Mouse (Mus musculus) liver, adult 2 months (tissue): ENCODE data around the gene Ttc12. TPM values are rescaled to one million over a fixed set of nuclear protein-coding genes. Genes with fewer than 3 reads are reported as not detected.
A peak's percentile ranks its signal among the peaks of the same experiment; 100 is the strongest.

ENCODE experiments used
- DNase-seq: peaks from one replicate; pipeline ENCODE4 v3.0.0-alpha.2; 2011; ENCODE audit warnings: low read depth, low spot score; ENCODE audit errors: extremely low read depth
- H3K27ac ChIP-seq: fragments of 200-500 bp; replicated peaks from 2 replicates; pipeline ENCODE4 v1.5.1; 2012; ENCODE audit warnings: low read depth, mild to moderate bottlenecking, control low read depth, inconsistent platforms, low read length; ENCODE audit not compliant: insufficient read depth
- H3K27me3 ChIP-seq: fragments of 200-500 bp; 2 replicates; pipeline ENCODE4 v1.6.1; 2012; ENCODE audit warnings: mild to moderate bottlenecking, moderate library complexity, low read length, inconsistent platforms; ENCODE audit not compliant: control insufficient read depth, insufficient read depth
- H3K36me3 ChIP-seq: fragments of 200-500 bp; 2 replicates; pipeline ENCODE4 v1.6.1; 2012; ENCODE audit warnings: low read length, inconsistent platforms; ENCODE audit not compliant: control insufficient read depth, insufficient read depth
- H3K4me1 ChIP-seq: fragments of 200-500 bp; 2 replicates; pipeline ENCODE4 v1.6.1; 2011; ENCODE audit warnings: low read length; ENCODE audit not compliant: control insufficient read depth, insufficient read depth
- H3K4me3 ChIP-seq: fragments of 200-500 bp; 2 replicates; pipeline ENCODE4 v1.5.1; 2011; ENCODE audit warnings: low read depth, mild to moderate bottlenecking, control low read depth, low read length, moderate library complexity; ENCODE audit not compliant: insufficient read depth
- H3K79me2 ChIP-seq: fragments of 200-500 bp; 2 replicates; pipeline ENCODE4 v1.6.1; 2012; ENCODE audit warnings: inconsistent platforms, mild to moderate bottlenecking, low read length, moderate library complexity; ENCODE audit not compliant: control insufficient read depth, insufficient read depth
- H3K9ac ChIP-seq: fragments of 200-500 bp; 2 replicates; pipeline ENCODE4 v1.6.1; 2012; ENCODE audit warnings: low read depth, mild to moderate bottlenecking, control low read depth, inconsistent platforms, low read length
- CTCF ChIP-seq: fragments of 200-500 bp; IDR thresholded peaks from 2 replicates; pipeline ENCODE4 v1.5.1; 2011; ENCODE audit warnings: low read depth, low read length, control low read depth
- POLR2A ChIP-seq: fragments of 200-500 bp; IDR thresholded peaks from 2 replicates; pipeline ENCODE4 v1.6.1; 2011; ENCODE audit warnings: low read length, control low read depth; ENCODE audit not compliant: insufficient read depth; ENCODE audit errors: extremely low read depth
- WGBS: fragments of 180-500 bp; shearing (Covaris S2); methylation state at CpG from one replicate; pipeline ENCODE4 v1.1.7; 2018; 5-methylcytosine and 5-hydroxymethylcytosine counted together
- polyA plus RNA-seq: library from polyadenylated mRNA; depleted of rRNA; stranded (reverse); fragments of >200 nt; gene quantifications from 2 replicates; pipeline ENCODE4 v1.2.3, GENCODE M21; 2012; rRNA removed
- total RNA-seq: library from RNA; depleted of rRNA; stranded (reverse); fragments of >200 nt; gene quantifications from 2 replicates; pipeline ENCODE4 v1.2.3, GENCODE M21; 2014; rRNA removed

Gene Ttc12
- total RNA-seq = 0.07 and 0.28 TPM in 2 replicates
- 0.11 and 0.17 TPM in 2 replicates for polyA plus RNA-seq

DNA sequence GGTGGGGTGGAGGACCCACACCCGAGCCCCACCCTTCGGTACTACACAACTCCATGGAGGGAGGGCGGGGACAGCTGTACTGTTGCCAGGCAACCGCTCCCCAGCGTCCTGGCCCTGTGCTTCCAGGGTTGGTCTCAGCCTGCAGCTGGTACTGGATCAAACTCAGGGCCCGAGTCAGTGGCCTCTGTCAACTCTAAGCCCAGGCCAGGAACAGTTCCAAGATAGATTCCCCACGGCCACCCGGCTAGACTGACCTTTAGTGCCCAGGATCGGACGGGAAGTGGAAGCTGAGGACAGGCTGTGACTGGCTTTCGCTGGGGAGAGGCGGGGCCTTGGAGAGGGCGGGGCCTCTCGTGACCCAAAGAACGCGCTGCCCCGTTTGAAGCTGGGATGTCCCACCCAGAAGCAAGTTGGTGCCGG is at the start of gene Ttc12:
Gene Ttc12 (minus strand): TSS at position 334 of the 420 bp plus-strand sequence.
- TF ChIP-seq POLR2A (no peak), CTCF (no peak)
- Histone ChIP-seq H3K27me3 (no peaks in the 10 kb centered on the region), H3K79me2 (no peaks in the 10 kb centered on the region), H3K4me3 (peak within 1 kb of the TSS; percentile 50), H3K9ac (peak within 1 kb of the TSS; percentile 7; the same call in 1 of the 2 replicates), H3K27ac (no peak within 1 kb of the TSS), H3K36me3 (no peaks in the 10 kb centered on the region), H3K4me1 (no peaks in the 10 kb centered on the region)
- peak; percentile 84 for DNase-seq
- WGBS = under 1% methylated on average over 18 of the region's 18 CpGs

DNA sequence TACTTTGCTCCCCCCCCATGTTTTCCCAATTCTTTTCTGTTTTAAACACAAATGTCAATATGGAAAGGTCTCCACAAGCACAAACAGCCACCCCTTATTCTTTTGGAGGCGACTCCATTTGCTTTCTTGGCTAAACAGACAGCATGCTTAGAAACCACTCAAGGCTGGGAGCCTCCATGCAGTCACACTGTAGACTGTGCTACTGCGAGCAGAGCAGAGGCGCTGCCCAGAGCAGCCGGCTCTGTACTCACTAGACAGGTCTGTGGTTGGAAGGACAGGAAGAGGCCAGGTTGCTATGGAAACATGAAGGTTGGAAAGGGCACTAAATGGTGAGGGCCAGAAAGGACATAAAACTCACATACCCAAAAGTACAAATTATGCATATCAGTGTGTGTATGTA is 48.9 kb upstream of the Ttc12 start:
- Histone ChIP-seq H3K79me2 (no peaks in the 10 kb centered on the region), H3K36me3 (no peaks in the 10 kb centered on the region), H3K9ac (no peak overlapping the region), H3K27me3 (no peaks in the 10 kb centered on the region), H3K4me3 (no peak overlapping the region), H3K27ac (no peak overlapping the region), H3K4me1 (no peaks in the 10 kb centered on the region)
- WGBS = 68% methylated on average over 4 of the region's 4 CpGs
- no peak for DNase-seq
- TF ChIP-seq CTCF (no peak), POLR2A (no peak)

DNA sequence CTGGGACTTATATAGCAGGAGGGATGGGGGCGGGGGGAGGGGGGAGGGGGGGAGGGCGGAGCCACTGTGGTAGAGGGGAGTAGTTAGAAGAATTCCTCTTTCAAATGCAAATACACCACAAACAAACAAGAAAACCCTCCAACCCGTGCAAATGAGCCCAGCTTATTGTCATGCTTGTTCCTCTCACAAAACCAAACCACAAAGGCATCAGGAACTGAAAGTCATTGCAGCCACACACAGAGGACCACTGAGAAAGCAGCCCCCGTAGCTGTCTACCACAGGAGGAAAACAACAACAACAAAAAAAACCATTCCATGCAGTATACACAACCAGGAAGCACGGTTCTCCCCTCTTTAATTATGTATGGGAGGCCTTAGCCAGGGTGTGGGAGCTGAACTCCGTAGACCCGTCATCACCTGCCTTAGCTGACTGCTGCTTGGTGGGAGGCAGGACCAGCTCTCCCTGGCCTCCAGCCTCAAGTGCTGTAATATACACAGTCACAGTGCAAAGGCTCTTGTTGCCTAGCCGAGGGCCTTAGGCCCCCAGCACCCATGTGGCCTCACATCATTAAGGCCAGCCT is 48.0 kb upstream of the Ttc12 start:
- no peak for TF ChIP-seq CTCF
- TF ChIP-seq POLR2A = no peak
- Histone ChIP-seq H3K79me2 (no peaks in the 10 kb centered on the region), H3K9ac (no peak overlapping the region), H3K4me1 (no peaks in the 10 kb centered on the region), H3K4me3 (no peak overlapping the region), H3K27ac (no peak overlapping the region), H3K36me3 (no peaks in the 10 kb centered on the region), H3K27me3 (no peaks in the 10 kb centered on the region)
- WGBS = 62% methylated on average over 6 of the region's 8 CpGs
- DNase-seq = no peak

DNA sequence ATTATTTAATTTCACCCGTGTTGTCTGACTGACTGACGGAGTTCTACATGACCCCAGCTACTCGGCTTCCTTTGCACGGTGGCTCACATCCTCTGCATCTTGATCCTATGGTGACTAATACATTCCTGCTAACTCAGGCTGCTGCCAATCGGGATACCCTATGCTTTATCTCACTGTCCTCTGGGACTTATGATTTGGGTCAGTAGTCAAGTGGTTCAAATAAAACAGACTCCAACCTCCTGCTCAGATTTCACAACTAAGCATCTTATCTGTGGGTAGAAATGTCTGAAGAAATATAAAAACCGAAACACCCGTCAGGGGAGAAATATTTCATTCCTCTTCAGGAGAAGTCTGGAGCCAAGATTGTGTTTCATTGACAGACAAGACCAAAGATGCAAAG is 47.4 kb upstream of the Ttc12 start:
- 76% methylated on average over 7 of the region's 7 CpGs for WGBS
- Histone ChIP-seq H3K4me1 (no peaks in the 10 kb centered on the region), H3K4me3 (no peak overlapping the region), H3K79me2 (no peaks in the 10 kb centered on the region), H3K27ac (no peak overlapping the region), H3K27me3 (no peaks in the 10 kb centered on the region), H3K9ac (no peak overlapping the region), H3K36me3 (no peaks in the 10 kb centered on the region)
- DNase-seq = no peak
- TF ChIP-seq CTCF (no peak), POLR2A (no peak)

DNA sequence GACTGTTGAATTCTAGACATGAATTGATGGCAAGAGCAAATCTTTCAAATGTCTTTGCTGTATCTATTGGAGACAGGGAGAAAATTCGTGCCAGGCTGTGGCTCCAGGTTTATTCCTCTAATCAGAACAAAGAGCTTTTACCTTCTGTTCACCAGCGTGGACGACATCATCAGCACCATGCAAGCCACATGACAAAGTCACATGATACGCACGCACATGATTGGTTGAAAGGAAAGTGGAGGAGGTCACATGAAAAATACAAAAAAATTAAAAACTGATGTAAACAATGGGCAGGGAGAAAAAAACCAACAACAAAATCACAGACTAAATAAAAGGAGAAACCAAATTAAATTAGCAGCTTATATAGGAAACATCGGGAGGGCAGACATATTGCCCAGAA is 45.8 kb upstream of the Ttc12 start:
- Histone ChIP-seq H3K9ac (no peak overlapping the region), H3K79me2 (no peaks in the 10 kb centered on the region), H3K4me1 (no peaks in the 10 kb centered on the region), H3K36me3 (no peaks in the 10 kb centered on the region), H3K4me3 (no peak overlapping the region), H3K27me3 (no peaks in the 10 kb centered on the region), H3K27ac (no peak overlapping the region)
- WGBS = 89% methylated on average over 6 of the region's 6 CpGs
- DNase-seq = no peak
- TF ChIP-seq CTCF (no peak), POLR2A (no peak)

DNA sequence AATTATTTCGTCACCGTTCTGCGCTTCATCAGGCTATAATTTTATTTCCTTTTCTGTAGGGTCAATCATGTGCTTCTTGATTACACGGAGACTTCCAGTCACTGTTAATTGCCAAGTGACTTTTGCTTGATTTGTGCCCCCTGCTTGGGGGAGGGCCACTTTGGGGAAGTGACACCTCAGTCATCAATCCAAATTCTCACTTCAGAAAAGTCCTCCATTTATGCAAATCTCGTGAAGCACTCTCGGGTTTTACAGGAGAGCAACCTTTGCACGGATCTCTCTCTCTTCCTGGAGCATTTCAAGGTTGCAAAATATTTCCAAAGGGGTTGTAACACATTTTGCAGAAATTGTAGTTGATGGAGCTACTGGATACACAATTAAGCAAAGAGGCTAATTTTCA is 45.2 kb upstream of the Ttc12 start:
- Histone ChIP-seq H3K27me3 (no peaks in the 10 kb centered on the region), H3K4me1 (no peaks in the 10 kb centered on the region), H3K9ac (no peak overlapping the region), H3K27ac (no peak overlapping the region), H3K79me2 (no peaks in the 10 kb centered on the region), H3K4me3 (no peak overlapping the region), H3K36me3 (no peaks in the 10 kb centered on the region)
- DNase-seq = no peak
- WGBS = 55% methylated on average over 7 of the region's 7 CpGs
- TF ChIP-seq CTCF (no peak), POLR2A (no peak)
